Mouse (Mus musculus) CH12.LX (cell line): ENCODE measurements at regions not wholly inside any gene's neighbourhood (a gene's known extent, or its start where the extent isn't known, plus 50 kb on each side); places are given as distances from the start of the nearest gene placed in this dataset.

Source experiments
- CTCF ChIP-seq, 2 experiments: IDR thresholded peaks in 1 of 2; conservative IDR thresholded peaks in 1 of 2; 2 replicates each; pipeline ENCODE4 v1.5.1; 2011 to 2012; ENCODE audit warnings: low read depth in 2 of 2, low read length in 2 of 2, improper control_type of control experiment in 1 of 2, inconsistent platforms in 1 of 2, mild to moderate bottlenecking in 1 of 2, moderate library complexity in 1 of 2
- E2F4 ChIP-seq: IDR thresholded peaks from 2 replicates; pipeline ENCODE4 v1.6.1; 2011; ENCODE audit warnings: low read depth, low read length, improper control_type of control experiment; ENCODE audit not compliant: insufficient replicate concordance
- EP300 ChIP-seq: IDR thresholded peaks from 2 replicates; pipeline ENCODE4 v1.6.1; 2011; ENCODE audit warnings: low read length, improper control_type of control experiment
- ETS1 ChIP-seq: conservative IDR thresholded peaks from 2 replicates; pipeline ENCODE4 v1.6.1; 2012; ENCODE audit warnings: low read depth, mild to moderate bottlenecking, inconsistent platforms, low read length, improper control_type of control experiment, moderate library complexity
- HCFC1 ChIP-seq: IDR thresholded peaks from 2 replicates; pipeline ENCODE4 v1.6.1; 2012; ENCODE audit warnings: low read depth, mild to moderate bottlenecking, inconsistent platforms, low read length, improper control_type of control experiment
- MAFK ChIP-seq: IDR thresholded peaks from 2 replicates; pipeline ENCODE4 v1.6.1; 2011; ENCODE audit warnings: low read length, improper control_type of control experiment; ENCODE audit not compliant: insufficient replicate concordance
- MAX ChIP-seq: IDR thresholded peaks from 2 replicates; pipeline ENCODE4 v1.6.1; 2011; ENCODE audit warnings: low read length, improper control_type of control experiment
- MEF2A ChIP-seq: IDR thresholded peaks from 2 replicates; pipeline ENCODE4 v1.6.1; 2014; ENCODE audit warnings: low read depth, mild to moderate bottlenecking, inconsistent platforms, low read length, improper control_type of control experiment, borderline replicate concordance
- NELFE ChIP-seq: IDR thresholded peaks from 2 replicates; pipeline ENCODE4 v1.6.1; 2011; ENCODE audit warnings: low read depth, low read length, improper control_type of control experiment
- POLR2A ChIP-seq: IDR thresholded peaks from 2 replicates; pipeline ENCODE4 v1.6.1; 2011; ENCODE audit warnings: low read depth, mild to moderate bottlenecking, improper control_type of control experiment, low read length
- RAD21 ChIP-seq: IDR thresholded peaks from 2 replicates; pipeline ENCODE4 v1.6.1; 2011; ENCODE audit warnings: low read depth, mild to moderate bottlenecking, low read length, improper control_type of control experiment, moderate library complexity
- ZC3H11A ChIP-seq: IDR thresholded peaks from 2 replicates; pipeline ENCODE4 v1.6.1; 2012; ENCODE audit warnings: low read depth, mild to moderate bottlenecking, inconsistent platforms, low read length, improper control_type of control experiment

GRCm38 (mm10) chr10:98699579-98699978, 214.6 kb upstream of the Atp2b1 start:
- no peak for TF ChIP-seq POLR2A
- no peak for TF ChIP-seq MAFK
- no peak for TF ChIP-seq NELFE
- no peak for TF ChIP-seq E2F4
- TF ChIP-seq HCFC1: no peak
- no peak for TF ChIP-seq CTCF (conservative IDR thresholded peaks at IDR 0.05 in 1 of 2, IDR thresholded peaks at IDR 0.05 in 1 of 2; ENCODE audit: low read depth in 2 of 2, low read length in 2 of 2)
- no peak for TF ChIP-seq MEF2A
- no peak for TF ChIP-seq MAX
- no peak for TF ChIP-seq ZC3H11A
- TF ChIP-seq ETS1: no peak
- no peak for TF ChIP-seq EP300
- TF ChIP-seq RAD21: no peak
